Mouse (Mus musculus) adrenal gland, adult 18-20 months (tissue): ENCODE results near the gene Rhbdd1. TPM values are rescaled to one million over a fixed set of nuclear protein-coding genes. Genes with fewer than 3 reads are reported as not detected.
A peak's percentile ranks its signal among the peaks of the same experiment; 100 is the strongest.

Source experiments
- DNase-seq, 2 experiments: peaks; one replicate each; pipeline ENCODE4 v3.0.0; 2021 to 2022; ENCODE audit warnings: low spot score in 2 of 2
- total RNA-seq, 2 experiments: library from RNA; stranded (reverse); gene quantifications; 1 replicate in 1 of 2; 2 replicates in 1 of 2; pipeline ENCODE4 v1.2.3; 2021

The Rhbdd1 gene
- total RNA-seq, 2 experiments from 2014 or later, result 22.7 to 35.3 TPM

DNA sequence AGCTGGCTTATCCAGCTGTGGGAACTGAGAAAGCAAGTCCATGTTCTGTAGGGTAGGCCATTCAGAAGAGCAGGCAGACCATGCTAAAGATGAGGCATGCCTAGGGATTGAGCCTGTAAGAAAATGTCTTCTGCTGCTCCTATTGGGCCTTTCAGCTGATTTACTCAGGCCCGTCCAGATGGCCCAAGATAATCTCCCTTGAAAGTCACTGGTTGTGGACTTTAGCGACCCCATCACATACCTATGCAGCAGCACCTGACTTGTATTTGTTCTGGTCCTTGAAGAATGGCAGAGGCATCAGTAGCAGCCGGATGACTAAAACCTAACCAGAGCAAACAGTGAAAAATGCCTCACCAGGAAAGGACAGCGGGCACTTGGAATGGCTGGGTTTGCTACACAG, 99.4 kb downstream of the Rhbdd1 start:
- no peak for DNase-seq

DNA sequence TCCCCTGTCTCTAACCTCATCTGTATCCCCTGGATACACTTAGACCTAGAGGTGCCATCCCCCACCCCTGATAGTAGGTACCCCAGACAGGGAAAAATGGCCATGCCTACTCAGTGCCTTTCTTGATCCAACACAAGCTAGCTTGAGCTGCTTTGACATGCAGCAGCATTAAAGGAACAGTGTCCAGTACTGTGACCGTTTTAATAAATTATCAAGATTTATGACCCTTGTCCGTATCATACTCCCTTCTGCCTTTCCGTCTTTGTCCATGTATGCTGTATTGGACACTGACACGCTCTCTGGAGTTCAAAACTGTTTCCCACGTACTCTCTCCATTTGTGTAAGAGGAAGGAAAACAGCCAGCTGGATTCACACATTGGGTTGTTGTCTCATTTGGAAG, 111.5 kb downstream of the Rhbdd1 start:
- DNase-seq, result no peak

DNA sequence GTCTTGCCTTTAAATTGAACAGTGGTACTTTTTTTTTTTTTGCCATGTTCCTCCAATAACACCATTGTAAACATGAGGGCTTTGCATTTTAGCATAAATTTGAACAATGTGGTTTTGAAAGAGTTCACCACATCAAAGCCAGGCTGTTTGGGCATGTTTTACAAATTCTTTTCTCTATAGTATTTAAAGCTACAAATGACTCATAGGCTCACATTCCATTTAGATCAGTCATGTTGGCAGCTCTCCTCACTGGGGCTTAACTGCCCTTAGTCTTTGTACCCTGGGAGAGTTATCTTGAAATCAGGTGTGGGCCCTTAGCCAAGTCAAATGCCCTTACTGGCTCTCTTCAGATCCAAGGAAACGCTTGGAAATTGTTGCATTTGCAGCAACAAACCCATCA, 112.8 kb downstream of the Rhbdd1 start:
- DNase-seq, result peak in 1 of 2 experiments; percentile 33

DNA sequence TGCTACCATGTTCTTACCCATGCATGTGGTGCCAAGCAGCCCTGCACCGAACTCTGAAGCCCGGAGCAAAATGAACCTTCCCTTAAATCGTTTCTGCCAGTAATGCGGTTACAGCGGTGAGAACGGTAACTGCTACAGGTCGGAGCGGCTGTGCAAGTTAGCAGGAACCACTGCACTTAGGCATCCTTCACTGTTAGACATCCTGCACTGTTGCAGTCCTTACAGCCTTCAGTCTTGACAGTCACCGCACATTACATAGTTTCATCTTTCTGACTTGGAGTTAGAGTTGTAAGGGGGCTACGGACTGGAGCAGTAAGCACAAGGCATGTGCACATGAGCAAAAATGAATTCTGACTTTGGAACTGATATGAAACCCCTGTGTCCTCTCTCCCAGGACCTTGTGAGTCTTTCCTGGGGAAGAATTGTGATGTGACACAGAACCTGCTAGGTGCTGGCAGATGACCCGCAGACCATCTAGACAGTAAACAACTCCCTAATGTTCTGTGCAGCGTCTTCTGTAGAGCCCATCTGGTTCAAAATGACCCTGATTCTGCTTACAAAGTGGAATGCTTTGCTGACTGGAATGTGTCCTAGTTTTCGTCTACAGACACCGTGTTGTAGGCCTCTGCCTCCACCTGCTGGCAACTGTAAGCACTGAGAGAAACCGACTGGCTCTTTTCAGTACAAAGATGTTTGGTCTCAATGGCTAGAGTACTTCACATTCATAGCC, 116.8 kb downstream of the Rhbdd1 start:
- peak; percentile 28 to 48 for DNase-seq

DNA sequence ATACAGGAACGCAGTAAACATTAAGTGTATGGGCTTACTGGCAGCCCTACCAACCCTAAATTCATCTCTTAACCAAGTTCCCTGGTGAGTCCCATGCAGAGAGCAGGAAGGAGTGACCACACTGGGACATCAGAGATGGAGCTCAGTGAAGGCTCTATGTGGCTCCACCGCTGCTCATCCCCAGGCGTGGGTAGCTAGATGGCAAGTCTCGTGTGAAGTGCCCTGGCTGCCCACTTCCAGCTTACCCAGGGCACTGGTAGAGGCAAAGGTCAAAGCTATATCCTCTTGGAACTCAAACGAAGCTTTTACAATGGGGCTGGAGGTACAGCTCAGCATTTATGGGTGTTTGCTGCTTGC, 117.4 kb downstream of the Rhbdd1 start:
- DNase-seq, result no peak

DNA sequence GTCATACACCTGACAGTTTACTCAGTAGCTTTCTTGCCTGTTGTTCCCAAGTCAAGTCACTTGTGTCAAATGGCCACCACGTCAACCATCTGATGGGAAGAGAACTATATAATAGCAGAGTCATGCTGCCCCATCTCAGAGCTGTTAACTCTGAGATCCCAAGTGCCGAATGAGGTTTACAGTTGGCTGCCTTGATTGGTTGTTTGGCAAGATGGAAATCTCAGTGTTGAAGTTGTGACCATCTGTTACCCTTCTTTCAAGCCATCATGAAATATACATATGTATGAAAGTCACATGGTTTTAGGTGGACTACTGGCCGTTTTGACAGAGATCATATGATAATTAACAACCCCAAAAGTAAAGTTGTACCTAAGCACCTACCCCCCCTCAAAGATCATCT, 121.0 kb downstream of the Rhbdd1 start:
- DNase-seq, result no peak

DNA sequence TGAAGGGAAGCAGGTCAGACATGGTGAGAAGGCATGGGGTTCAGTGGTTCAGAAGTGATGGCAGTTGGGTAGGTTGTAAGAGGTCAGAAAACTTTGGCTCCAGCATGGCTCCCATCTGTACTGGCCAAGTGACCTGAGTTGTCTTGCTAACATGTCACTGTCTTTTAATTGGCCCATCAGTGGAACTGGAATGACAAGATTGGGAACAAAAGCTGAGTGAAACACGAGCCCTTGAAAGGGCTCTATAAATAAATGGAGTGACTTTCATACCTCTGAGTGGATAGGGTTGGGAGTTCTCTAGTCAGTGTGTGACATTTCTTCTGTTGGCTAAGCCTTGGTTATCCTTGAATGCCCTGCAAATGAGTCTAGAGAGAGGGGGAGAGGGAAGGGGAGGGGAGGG, 123.9 kb downstream of the Rhbdd1 start:
- DNase-seq, result no peak

DNA sequence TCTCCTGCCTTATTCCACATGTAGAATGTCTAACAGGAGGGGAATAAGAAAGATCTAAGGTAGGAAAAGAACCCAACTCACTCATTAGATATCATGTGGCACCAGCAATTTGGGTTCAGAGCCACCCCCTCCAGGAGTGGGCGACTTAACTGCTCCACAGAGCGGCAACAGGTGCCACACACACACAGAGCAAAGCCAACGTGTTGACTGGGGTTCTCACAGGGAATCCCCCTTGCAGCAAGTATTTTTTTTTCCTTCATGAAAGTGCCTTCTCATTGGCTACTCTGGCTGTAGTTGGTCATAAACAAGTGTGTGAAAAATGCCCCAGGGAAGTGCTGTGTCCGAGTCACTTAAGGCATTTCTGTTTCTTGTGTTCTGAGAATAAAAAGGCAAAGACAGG, 127.3 kb downstream of the Rhbdd1 start:
- DNase-seq, result no peak

DNA sequence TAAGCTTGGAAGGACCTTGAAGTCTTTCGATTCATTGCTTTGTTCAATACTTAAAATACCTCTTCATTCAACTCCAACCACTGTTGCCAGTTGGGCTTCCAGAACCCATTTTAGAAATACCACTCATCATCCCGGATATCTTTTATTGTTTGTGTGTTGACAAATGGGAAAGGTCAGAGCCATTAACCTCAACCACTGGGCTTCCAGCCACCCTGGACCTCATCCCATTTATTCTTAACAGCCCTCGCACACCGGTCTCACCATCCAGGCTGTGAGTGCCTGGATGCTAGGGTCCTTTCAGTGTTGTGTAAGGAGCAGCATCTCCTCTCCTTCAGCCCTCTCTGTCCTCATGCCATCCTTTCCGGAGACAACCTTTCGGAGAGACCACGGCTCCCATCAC, 129.8 kb downstream of the Rhbdd1 start:
- DNase-seq, result no peak

DNA sequence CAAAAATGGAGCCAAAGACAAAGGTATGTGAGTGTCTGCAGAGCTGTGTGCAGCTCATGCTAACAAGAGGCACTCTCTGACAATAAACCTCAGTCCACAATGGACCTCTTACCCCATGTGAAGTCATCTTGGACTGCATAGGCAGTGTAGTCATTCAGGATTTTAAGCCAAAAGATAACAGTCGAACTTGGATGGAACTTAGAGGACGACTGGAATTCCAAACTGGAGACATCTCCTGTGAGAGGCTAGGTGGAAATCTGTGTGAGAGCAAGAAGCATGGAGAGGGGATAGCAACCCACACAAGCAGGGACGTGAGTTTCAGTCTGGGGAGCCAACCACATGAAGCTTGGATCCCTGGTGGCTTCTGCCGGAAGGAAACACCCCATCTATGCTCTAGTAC, 133.6 kb downstream of the Rhbdd1 start:
- DNase-seq, result no peak

DNA sequence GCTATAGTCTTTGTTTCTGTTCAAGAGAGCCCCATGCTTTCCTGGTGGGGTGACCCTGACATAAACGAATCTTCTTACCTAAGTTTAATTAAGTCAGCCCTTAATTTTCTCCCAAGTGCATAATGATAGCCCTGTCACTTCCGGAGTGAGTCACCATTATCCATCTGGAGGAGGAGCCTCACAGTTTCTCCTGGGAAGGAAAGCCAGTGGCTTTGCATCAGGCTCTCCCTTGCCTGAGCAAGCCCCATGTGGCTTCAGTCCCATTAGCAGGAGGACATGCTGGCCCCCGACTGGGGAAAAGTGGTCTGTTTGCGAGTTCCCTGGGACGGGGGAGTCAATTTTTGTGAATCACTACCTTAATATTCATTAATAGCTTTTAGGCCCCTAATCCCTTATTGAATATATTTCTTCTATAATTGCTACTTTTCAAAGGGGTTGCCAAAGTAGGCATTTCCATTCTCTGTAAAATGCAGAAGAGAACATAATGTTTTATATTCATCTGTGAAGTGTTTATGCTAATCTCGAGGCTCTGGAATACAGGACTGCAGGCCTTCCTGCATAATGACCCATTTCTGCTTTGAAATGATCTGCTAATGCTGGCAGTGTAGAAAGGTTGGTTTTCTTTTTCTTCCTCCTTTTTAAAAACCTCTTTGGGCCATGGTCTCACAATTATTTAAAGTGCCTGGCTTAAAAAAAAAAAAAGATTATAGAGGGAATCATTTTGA, 135.8 kb downstream of the Rhbdd1 start:
- DNase-seq, result no peak

DNA sequence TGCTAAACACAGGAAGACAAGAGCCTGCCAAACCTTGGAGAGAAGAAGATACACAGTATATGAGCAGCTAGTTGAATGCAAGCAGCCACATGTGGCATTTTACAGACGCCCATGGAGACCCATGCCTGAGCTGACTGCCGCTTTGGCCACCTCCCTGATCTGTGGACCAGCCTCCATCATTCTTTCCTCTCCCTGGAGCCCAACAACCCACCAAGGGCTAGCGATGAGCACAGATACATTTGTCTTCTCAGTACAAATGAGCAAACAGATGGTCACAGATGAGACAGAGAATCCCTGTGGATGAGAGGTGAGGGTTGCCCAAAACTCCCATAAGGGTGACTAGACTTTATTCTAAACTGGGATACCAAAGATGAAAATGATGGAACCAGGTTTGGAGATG, 137.8 kb downstream of the Rhbdd1 start:
- DNase-seq, result no peak

DNA sequence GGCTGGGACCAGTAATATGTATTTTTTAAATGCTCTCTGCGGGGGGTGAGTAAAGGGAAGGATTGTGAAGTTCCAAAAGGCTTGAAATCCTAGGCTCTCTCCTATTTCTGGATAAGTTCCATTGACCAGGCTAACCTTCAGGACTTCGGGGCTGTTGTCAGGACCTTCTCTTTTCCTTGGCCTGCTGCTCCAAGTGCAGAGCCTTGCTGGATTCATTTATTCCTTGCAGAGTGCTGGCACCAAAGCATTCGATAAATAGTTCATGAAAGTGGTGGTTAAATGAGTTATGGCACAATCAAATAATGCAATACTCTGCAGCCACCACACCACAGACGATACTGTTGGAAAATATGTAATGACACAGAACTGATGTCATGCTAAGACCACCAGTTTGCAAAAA, 143.1 kb downstream of the Rhbdd1 start:
- no peak for DNase-seq

DNA sequence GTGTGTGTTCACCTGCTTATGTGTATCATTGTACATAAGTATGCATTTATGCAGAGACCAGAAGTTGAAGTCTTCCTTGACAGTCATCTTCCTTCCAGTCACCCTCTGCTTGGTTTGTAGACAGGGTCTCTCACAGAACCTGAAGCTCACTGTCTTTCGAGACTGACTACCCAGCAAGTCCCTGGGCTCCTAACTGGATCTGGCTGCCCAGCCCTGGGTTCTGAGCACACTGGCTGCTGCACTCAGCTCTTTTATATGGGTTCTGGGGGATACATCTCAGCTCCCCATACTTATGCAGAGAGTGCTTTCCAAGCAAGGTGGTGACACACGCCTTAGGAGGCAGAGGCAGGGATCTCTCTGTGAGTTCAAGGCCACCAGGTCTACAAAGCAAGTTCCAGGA, 143.7 kb downstream of the Rhbdd1 start:
- no peak for DNase-seq

DNA sequence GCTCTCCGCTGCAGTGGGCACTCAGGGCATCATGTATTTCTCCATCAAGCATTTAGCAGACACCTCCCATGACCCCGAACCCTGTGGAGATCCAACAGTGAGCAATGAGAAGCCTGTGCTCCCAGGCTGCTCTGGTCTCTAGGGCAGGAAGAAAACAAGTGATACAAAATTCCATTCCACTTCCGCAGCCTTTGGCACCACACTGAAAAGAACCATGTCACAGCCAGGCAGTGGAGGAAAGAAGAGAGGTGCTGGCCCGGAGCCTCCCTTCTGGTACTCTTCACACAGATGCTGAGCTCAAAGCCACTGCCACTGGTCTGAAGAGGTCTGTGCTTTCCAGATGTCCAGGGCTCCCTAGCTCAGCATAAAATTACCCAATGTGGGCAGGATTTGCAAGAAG, 144.8 kb downstream of the Rhbdd1 start:
- no peak for DNase-seq

DNA sequence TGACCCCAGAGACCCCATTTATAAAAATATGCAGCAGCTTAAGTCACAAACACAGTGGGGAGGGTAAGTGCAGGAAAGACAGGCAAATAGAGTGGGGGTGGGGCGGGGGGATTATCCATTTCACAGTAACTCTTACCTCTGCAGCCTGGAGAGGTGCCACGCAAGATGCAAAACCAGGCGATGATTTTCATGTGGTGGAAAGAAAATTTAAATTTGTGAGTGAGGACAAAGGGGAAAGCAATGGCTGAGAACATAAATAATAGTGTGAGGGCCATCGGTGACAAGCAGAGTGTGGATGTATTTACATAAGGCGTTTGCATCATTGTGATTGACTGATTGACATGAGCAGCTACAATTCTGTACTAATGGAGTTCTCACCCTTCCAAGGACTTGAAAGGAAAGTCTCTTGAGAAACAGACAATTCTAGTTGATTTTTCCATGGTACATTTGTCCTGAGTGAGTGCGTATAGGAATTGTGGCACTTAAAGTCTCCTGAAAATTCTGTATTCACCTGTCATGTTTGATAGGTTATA, 149.1 kb downstream of the Rhbdd1 start:
- DNase-seq, result no peak

DNA sequence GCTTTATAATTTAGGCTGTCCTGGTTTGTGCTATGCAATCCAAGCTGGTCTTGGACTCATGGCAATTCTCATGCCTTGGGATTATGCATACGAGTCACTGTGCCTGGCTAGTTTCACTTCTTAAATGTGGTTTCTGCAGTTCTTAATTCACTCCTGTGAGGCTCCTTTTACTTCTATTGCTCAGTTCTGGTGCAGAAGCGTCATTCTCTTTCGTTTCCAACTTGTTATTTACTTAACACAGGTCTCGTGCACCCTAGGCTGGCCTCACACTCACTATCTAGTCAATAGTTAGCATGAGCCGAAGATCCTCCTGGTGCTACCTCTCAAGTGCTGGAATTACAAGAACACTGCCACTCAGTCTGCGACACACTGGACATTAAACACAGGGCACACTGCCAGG, 152.6 kb downstream of the Rhbdd1 start:
- no peak for DNase-seq

DNA sequence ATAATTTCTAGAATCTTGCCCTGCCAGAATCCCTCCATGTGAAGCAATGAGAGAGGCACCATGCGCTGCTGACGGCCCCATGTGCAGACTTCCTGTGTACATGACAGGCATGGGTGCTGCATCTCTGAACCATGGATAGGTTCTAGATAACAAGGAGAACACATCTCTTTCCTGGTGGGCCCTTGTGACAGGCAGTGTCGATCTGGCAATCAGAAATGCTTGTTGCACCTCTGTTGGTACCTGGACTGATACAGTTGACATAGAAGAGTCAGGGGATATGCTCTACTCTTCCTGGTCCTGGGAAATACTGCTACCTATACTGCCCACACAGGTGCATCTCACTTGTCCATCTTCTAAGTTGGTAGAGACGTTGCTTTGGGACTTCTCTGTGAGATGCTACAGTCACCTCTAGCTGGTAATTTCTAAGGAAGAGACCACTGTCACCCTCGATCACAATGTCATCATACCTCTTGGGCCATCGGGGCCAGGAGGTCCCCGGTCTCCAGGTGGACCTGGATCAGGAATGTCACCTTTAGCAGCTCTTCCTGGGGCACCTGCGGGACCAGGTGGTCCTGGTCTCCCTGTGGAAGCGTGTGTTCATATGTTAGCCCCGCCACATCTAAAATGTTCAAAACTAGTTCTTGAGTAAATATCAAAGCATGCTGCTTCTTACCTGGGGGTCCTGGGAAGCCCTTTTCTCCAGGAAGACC, 154.4 kb downstream of the Rhbdd1 start:
- DNase-seq, result no peak

DNA sequence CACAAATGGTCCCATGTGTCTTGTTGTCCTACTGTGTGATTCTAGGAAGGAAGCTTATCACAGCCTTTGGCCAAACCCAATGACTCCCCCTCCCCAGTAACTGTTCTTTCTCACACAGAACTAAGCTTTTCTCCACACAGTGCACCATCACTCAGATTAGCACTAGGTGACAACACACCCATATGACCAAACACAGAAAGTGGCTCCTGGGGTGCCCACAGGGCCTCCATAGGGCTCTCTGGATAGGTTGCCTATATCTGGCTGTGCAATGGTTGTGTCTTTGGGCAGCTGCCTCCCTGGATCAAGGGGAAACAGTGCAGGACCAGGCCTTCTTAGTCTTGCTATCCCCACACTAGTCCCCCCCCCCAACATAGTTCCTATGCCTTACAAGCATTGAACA, 157.2 kb downstream of the Rhbdd1 start:
- no peak for DNase-seq

DNA sequence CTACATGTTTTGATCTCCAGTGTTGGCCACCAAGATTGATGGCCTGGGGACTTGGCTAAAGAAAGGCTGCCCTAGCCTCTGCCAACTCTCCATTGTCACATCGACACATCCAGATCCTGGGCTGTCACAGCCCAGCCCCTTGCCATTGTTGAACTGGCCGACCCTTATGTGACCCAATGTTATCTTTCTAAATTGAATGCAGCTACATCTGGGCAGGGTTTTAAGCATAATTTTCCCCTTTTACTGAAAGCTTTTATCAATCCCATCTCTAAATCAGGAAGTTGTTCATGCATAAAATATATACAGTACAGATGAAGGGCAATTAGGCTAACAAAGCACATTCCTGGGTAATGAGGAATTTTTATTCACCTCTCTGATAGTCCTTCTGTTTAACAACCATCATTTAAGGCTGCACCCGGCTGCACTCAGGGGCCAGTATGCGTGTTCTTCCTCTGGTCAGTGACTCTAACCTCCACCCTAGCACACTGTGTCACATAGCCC, 158.3 kb downstream of the Rhbdd1 start:
- no peak for DNase-seq

DNA sequence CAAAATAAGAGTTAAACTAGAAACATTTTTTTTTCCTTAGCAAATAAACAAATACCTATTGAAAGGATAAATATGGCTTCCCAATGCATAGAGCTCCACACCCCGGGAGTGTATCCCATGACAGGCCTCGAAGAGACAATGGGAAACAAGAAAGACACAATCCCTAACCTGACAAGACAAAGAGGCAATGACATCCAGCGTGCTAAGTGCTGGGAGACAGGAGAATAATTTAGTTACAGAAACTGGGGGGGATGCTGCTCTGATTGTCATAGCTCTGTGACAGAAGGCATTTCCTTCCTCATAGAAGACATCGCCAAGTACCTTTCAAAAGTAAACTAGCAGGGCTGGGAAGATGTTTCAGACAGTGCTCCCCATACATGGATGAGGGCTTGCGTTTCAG, 159.0 kb downstream of the Rhbdd1 start:
- DNase-seq, result no peak

DNA sequence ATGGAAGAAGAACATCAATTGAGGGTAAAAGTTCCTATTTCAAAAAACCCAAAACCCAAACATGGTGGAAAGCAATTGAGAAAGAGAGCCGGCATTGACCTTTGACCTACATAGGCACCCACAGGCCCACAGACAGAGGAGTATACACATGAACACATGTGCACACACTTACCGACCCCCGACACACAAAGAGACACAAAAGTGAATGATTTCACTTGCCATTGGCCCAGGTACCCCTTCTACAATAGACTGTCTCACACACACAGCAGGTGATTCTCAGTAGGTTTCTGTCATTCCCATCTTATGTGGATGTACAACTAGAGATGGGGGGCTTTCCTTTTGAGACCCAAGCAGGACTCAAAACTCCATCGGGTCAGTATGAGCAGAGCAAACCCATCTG, 159.6 kb downstream of the Rhbdd1 start:
- DNase-seq, result no peak
